Comparison of ENCODE assay signal across 14 mouse cellular contexts in the genomic region with DNA sequence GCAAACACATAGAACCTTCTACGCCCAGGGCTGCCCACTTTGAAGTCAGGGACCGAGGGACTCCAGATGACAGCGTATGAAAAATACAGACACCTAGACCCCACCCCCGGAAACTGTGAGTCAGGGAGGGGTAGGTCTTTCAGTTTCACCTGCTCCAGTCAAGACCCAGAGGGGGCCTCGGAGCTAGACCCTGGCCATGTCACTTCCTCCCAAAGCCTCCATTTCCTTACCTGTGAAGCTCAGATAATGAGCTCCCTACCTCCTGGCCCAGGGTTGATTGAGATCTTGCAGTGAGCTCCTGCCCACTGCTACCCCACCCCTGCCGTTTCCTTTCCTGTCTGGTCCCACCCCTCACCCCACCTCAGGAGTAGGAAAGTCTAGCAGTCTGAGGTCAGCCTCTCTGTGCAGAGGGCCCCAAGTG. TPM values are rescaled to one million over a fixed set of nuclear protein-coding genes. Genes with fewer than 3 reads are reported as not detected.
A peak's percentile ranks its signal among the peaks of the same experiment; 100 is the strongest.
DNase-seq lines count a peak whose midpoint lies in the region; ATAC-seq and TF ChIP-seq lines count a peak whose summit lies in the region.
"Had no signal": no experiment of that assay in that cellular context is flagged by ENCODE, and none has a peak within 500 bp of the region (broad histone marks: within the 10 kb centered on the region; RNA-seq: fewer than 3 reads in every experiment).

No protein-coding gene starts in this region.

- 0 out of 2 replicates have a peak overlapping the region, but pooled peaks have one; percentile 24 for H3K27ac ChIP-seq in liver, embryonic 15.5 days (replicated peaks)
- no peak overlapping the region for H3K27ac ChIP-seq in hindbrain, postnatal 0 days
- H3K27ac ChIP-seq: heart, embryonic 15.5 days; limb, embryonic 15.5 days had no signal

- H3K9me3 ChIP-seq in liver, embryonic 15.5 days (replicated peaks), result no peaks in the 10 kb centered on the region
- no peaks in the 10 kb centered on the region for H3K9me3 ChIP-seq in hindbrain, postnatal 0 days (ENCODE audit: low read length)
- H3K9me3 ChIP-seq: heart, embryonic 15.5 days; limb, embryonic 15.5 days had no signal

- no peak overlapping the region for H3K4me3 ChIP-seq in liver, embryonic 15.5 days (replicated peaks)
- no peak overlapping the region for H3K4me3 ChIP-seq in hindbrain, postnatal 0 days (ENCODE audit: low read length)
- H3K4me3 ChIP-seq: heart, embryonic 15.5 days; limb, embryonic 15.5 days had no signal

- peak; percentile 75 for ATAC-seq in activated CD4-positive, CD25-positive, alpha-beta regulatory T cell, adult 4 months
- no peak for ATAC-seq in liver, embryonic 15.5 days (ENCODE audit: insufficient read depth)
- no peak for ATAC-seq in hindbrain, postnatal 0 days
- ATAC-seq: forebrain, embryonic 14.5 days had no signal

- no peak overlapping the region for H3K9ac ChIP-seq in liver, embryonic 15.5 days
- H3K9ac ChIP-seq in hindbrain, postnatal 0 days (replicated peaks; ENCODE audit: low read length), result no peak overlapping the region
- H3K9ac ChIP-seq: heart, embryonic 15.5 days; limb, embryonic 15.5 days had no signal

- no peaks in the 10 kb centered on the region for H3K36me3 ChIP-seq in liver, embryonic 15.5 days (replicated peaks)
- no peaks in the 10 kb centered on the region for H3K36me3 ChIP-seq in hindbrain, postnatal 0 days (ENCODE audit: insufficient read depth, low read length)
- H3K36me3 ChIP-seq: heart, embryonic 15.5 days; limb, embryonic 15.5 days had no signal

- TF ChIP-seq CTCF in hindbrain, postnatal 0 days (IDR thresholded peaks at IDR 0.05; ENCODE audit: low read depth), result no peak

- no peaks in the 10 kb centered on the region for H3K27me3 ChIP-seq in liver, embryonic 15.5 days
- H3K27me3 ChIP-seq in hindbrain, postnatal 0 days (ENCODE audit: insufficient read depth, low read length), result no peaks in the 10 kb centered on the region
- H3K27me3 ChIP-seq: limb, embryonic 15.5 days had no signal

- WGBS in liver, embryonic 15.5 days (ENCODE audit: insufficient replicate concordance), result 22% methylated on average over 6 of the region's 6 CpGs
- WGBS in hindbrain, postnatal 0 days, result 84% methylated on average over 6 of the region's 6 CpGs

- no peak overlapping the region for H3K4me2 ChIP-seq in liver, embryonic 15.5 days
- no peak overlapping the region for H3K4me2 ChIP-seq in hindbrain, postnatal 0 days (ENCODE audit: low read depth, low read length)
- H3K4me2 ChIP-seq: heart, embryonic 15.5 days; limb, embryonic 15.5 days had no signal

- DNase-seq in adrenal gland, postnatal 14 days, result peak; percentile 37
- DNase-seq in adrenal gland, postnatal 36 days, result no peak
- DNase-seq in thymus, adult 18-20 months, result peak; percentile 72 to 86
- no peak for DNase-seq in layer of hippocampus, postnatal 25 days (ENCODE audit: extremely low spot score in 1 of 2, low spot score in 1 of 2)
- DNase-seq in layer of hippocampus, adult 11-12 months (ENCODE audit: low spot score), result no peak
- DNase-seq in hindbrain, postnatal 0 days (ENCODE audit: low spot score), result no peak
- DNase-seq: adrenal gland, adult 2 months; kidney, postnatal 14 days; right cerebral cortex, postnatal 14 days had no signal

- H3K4me1 ChIP-seq in liver, embryonic 15.5 days (replicated peaks), result peaks cover 45% of the 10 kb centered on the region
- no peaks in the 10 kb centered on the region for H3K4me1 ChIP-seq in hindbrain, postnatal 0 days (ENCODE audit: insufficient read depth, low read length)

RNA-seq across cellular contexts. Expression of a gene that starts 4.4 kb away (rescaled TPM):
- total RNA-seq in adrenal gland, postnatal 14 days (2021), result 3.3 and 8.9 TPM in 2 replicates
- 1 to 10 TPM; 1.4 to 1.5 TPM for total RNA-seq in adrenal gland, postnatal 36 days (2021)
- 10 to 100 TPM; 36.2 to 43.1 TPM for polyA plus RNA-seq in activated CD4-positive, CD25-positive, alpha-beta regulatory T cell, adult 4 months (2017; shearing (Covaris generic))
- polyA plus RNA-seq in liver, embryonic 15.5 days (2015; fragmentation: Nextera tagmentation; extraction: Ambion mirVana), result 10.4 and 10.9 TPM in 2 replicates
- total RNA-seq in layer of hippocampus, postnatal 25 days (2021), result 1 to 10 TPM; 2.5 to 3.2 TPM
- total RNA-seq in hindbrain, postnatal 0 days (2014; rRNA removed), result 5.4 and 13.0 TPM in 2 replicates
- 7.8 and 9.9 TPM in 2 replicates for polyA plus RNA-seq in hindbrain, postnatal 0 days (2015; fragmentation: Nextera tagmentation; extraction: Ambion mirVana)

RNA-seq across cellular contexts. Expression of a gene that starts 20.6 kb away (rescaled TPM):
- 36.1 and 39.8 TPM in 2 replicates for total RNA-seq in adrenal gland, postnatal 14 days (2021)
- total RNA-seq in adrenal gland, postnatal 36 days (2021), result 10 to 100 TPM; 40.1 to 66.6 TPM
- polyA plus RNA-seq in activated CD4-positive, CD25-positive, alpha-beta regulatory T cell, adult 4 months (2017; shearing (Covaris generic)), result 1 to 10 TPM; 1.7 to 1.9 TPM
- polyA plus RNA-seq in liver, embryonic 15.5 days (2015; fragmentation: Nextera tagmentation; extraction: Ambion mirVana), result 0.86 and 0.89 TPM in 2 replicates
- total RNA-seq in layer of hippocampus, postnatal 25 days (2021), result 10 to 100 TPM; 19.9 to 22.9 TPM
- 16.4 and 16.6 TPM in 2 replicates for total RNA-seq in hindbrain, postnatal 0 days (2014; rRNA removed)
- 1.4 and 1.7 TPM in 2 replicates for polyA plus RNA-seq in hindbrain, postnatal 0 days (2015; fragmentation: Nextera tagmentation; extraction: Ambion mirVana)

RNA-seq across cellular contexts. Expression of a gene that starts 35.0 kb away (rescaled TPM):
- 36.8 and 43.4 TPM in 2 replicates for total RNA-seq in adrenal gland, postnatal 14 days (2021)
- total RNA-seq in adrenal gland, postnatal 36 days (2021), result 10 to 100 TPM; 36.9 to 37.1 TPM
- 1 to 10 TPM; 4.2 to 5.1 TPM for polyA plus RNA-seq in activated CD4-positive, CD25-positive, alpha-beta regulatory T cell, adult 4 months (2017; shearing (Covaris generic))
- polyA plus RNA-seq in liver, embryonic 15.5 days (2015; fragmentation: Nextera tagmentation; extraction: Ambion mirVana), result 5.8 and 6.4 TPM in 2 replicates
- 100 to 1,000 TPM in 1 of 2 experiments, 10 to 100 TPM in 1; 95.9 to 109 TPM for total RNA-seq in layer of hippocampus, postnatal 25 days (2021)
- 76.0 and 78.3 TPM in 2 replicates for total RNA-seq in hindbrain, postnatal 0 days (2014; rRNA removed)
- 37.7 and 39.3 TPM in 2 replicates for polyA plus RNA-seq in hindbrain, postnatal 0 days (2015; fragmentation: Nextera tagmentation; extraction: Ambion mirVana)

Comparison
In these comparisons a context has a peak if more than half of its experiments do, and no peak if none do; other contexts are left out.
1. DNase-seq: peak in adrenal gland, postnatal 14 days (single experiment) and thymus, adult 18-20 months (2 of 2); none in adrenal gland, postnatal 36 days (0 of 2), layer of hippocampus, postnatal 25 days (0 of 2), layer of hippocampus, adult 11-12 months (single experiment) and hindbrain, postnatal 0 days (single experiment).